Mouse (Mus musculus): ENCODE results near the gene Slc27a2.
A peak's percentile ranks its signal among the peaks of the same experiment; 100 is the strongest.
"Not testable (repeated sequence)": the region's sequence is repeated elsewhere in the genome, so short reads cannot be mapped to it uniquely, and the experiment has no call there.

Gene Slc27a2

GRCm38 (mm10) chr2:126606061-126606687 lies 54.0 kb downstream of the Slc27a2 start:
- no peak for DNase-seq (ENCODE audit: low spot score)

DNA sequence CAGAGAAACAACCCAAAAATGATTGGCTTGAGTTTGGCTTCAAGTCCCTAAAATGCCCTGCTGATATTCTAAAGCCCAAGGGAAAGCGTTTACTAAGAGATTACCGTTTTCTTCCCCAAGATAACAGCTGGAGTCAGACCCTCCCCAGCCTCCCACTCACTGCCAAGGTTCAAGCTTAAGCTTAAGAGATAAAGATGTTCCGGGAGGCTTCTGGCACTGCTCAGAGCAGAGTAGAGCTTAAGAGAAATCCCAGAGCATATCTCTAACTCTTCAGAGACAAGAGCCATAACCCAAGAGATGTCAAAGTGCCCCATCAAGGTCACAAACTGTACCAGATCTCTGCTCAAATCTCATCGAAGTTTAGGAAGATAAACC lies 54.5 kb downstream of the Slc27a2 start:
- DNase-seq (ENCODE audit: low spot score): peak; percentile 61

DNA sequence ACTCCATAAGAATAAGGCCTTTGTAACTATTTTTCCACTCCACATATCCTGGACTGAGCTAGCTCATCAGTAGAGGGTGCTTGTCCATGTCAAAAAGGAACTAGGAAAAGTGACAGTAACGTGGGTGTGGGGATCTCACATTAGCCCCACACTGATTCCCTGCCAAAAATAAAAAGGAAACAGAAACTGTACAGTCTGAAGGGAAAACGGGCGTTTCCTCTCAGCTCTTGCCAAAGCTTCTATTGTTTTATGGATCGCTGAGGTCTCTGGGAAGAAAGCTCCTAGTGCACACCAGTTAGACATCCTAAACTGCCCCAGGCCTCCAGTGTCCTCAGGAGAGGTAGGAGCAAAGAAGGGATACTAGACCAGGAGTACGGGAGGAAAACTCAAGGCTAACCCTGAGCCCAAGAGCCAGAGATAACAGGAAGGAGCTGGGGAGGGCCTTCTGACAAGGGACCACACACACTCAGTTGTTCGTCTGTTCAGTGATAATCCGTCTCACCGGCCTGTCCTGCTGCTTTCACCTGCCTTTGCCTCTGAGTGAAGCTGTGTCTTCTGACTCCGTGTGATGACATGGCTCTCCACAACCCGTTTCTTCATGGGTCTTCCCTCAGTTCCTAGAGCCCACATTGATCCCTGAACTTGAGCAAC lies 55.5 kb downstream of the Slc27a2 start:
- DNase-seq (ENCODE audit: low spot score): no peak

DNA sequence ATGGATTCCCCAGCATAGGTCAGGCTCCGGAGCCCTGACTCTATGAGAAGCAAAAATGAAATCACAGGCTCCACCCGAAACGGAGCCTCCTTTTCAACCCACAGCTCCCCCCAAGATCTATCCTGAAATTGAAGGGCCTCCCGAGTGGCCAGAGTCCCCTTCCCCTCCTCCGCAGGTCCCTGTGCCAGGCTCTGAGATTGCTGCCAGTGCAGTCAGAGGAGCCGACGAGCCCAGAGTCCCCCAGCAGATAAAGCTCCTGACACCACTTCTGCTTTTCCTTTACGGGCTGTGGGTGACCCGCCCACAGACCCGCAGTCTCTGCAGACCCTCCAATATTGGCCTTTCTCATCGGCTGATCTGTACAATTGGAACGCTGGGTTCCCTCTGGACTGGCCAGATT lies 57.4 kb downstream of the Slc27a2 start:
- not testable (repeated sequence) for DNase-seq (ENCODE audit: low spot score)

DNA sequence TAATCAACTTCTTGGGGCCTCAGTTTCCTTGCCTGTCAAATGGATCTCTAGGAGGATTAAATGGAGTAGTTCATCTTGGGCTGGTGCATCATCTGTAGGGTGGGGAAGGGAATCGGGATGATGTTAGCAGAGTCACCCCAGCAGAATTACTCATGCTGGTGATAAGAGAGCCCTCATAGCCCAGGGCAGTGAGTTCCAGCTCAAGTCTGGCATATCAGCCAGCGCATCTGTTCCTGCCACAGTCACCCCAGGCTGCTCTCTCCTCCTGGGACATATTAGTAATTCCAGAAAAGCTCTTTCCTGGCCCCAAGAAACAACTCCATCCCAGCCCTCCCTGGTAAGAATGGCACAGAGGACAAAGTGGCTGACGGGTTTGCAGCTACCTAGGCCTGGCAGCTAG lies 63.1 kb downstream of the Slc27a2 start:
- DNase-seq (ENCODE audit: low spot score): no peak

- no peak for DNase-seq (ENCODE audit: low spot score)
Observed at GRCm38 (mm10) chr2:126618470-126619179, 66.4 kb downstream of the Slc27a2 start.

GRCm38 (mm10) chr2:126619249-126619704 lies 67.1 kb downstream of the Slc27a2 start, which contains the start of gene Hdc:
Hdc (minus strand) TSS chr2:126619299.
- no peak for DNase-seq (ENCODE audit: low spot score)

DNA sequence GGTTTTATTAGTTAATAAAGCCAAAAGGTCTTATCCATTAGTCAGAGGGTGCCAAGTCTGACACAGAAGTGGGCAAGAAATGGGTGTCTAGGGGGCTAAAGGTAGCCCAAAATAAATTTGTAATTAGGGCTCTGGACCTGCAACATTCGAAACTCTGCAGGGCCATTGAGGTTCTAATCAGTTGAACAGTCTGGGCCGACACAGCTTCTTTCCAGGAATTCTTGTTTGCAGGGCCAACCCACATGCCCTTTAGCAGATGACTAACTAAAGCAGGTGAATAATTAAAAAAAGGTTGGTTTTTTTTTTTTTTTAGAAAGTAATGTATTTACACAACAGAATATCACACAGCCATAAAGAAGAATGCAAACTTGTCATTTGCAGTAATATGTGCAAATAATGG lies 70.2 kb downstream of the Slc27a2 start:
- DNase-seq (ENCODE audit: low spot score): no peak

- DNase-seq (ENCODE audit: low spot score): no peak
Observed at GRCm38 (mm10) chr2:126623138-126623537, 70.9 kb downstream of the Slc27a2 start.

DNA sequence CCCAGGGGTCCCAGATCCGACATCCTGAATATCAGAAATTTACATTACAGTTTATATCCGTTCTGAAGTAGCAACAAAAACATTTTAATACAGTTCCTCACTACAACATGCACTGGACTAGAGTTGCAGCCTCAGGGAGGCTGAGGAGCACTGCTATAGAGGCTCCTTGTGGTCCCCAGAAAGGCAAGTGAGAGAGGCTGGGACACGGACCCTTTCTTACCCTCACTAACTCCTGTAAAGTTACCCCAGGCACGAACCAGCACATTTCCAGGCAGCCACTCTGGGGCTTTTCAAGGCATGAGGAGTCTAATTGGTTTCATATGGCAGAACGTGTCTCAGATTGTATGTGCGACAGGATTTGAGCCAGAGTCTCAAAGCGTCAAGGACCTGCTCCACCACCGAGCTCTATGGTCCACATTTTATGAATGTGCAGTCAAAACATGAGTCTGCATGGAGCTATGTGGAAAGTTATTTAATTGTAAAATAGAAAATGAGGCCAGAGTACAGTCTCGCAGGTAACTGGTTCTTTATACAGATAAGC lies 76.3 kb downstream of the Slc27a2 start:
- no peak for DNase-seq (ENCODE audit: low spot score)

GRCm38 (mm10) chr2:126633165-126633564 lies 81.0 kb downstream of the Slc27a2 start:
- DNase-seq (ENCODE audit: low spot score): no peak

DNA sequence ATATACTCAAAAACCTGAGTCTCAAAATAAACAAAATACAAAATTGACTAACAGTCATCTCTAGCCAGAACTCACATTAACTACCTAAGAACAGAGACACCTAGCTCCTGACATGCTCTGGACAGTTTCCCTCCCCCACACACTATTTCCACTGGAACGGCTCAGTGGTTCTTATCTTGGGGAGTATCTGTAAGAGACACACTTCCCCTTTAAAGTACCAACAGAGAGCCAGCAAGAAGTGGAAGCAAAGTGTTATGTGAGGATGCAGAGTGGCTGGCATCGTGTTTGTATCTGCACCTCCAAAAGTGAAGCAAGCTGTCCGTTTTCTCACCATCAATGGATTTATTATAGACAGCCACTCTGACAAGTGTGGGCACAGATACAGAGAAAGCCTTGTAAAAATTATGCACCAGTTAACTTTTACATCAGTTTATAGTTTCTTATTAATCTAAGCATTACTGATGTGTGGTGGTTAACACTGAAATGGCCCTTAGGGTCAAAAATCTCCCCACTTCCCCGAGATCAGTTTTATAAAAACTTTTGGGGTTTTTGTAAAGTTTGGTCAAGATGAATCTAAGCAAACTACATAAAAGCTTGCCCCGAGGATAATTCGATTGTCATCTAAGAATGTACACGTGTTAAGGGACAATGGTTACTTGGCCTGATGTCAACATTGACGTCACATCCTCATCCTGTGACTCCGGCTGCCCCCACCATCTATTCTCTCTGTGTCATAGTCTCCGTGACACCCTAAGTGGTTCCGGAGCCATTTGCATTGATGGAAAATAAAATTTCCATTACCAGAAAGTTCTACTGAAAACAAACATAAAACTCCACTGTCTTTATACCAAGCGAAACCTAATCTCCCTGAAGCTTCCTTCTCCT lies 84.0 kb downstream of the Slc27a2 start:
- no peak for DNase-seq (ENCODE audit: low spot score)
